Mouse (Mus musculus): Measurements from ENCODE around the gene Rpl18a. TPM values are rescaled to one million over a fixed set of nuclear protein-coding genes. Genes with fewer than 3 reads are reported as not detected.

Rpl18a gene
- polyA plus RNA-seq, 1 experiment from 2014 or later, result 5,375 TPM

DNA sequence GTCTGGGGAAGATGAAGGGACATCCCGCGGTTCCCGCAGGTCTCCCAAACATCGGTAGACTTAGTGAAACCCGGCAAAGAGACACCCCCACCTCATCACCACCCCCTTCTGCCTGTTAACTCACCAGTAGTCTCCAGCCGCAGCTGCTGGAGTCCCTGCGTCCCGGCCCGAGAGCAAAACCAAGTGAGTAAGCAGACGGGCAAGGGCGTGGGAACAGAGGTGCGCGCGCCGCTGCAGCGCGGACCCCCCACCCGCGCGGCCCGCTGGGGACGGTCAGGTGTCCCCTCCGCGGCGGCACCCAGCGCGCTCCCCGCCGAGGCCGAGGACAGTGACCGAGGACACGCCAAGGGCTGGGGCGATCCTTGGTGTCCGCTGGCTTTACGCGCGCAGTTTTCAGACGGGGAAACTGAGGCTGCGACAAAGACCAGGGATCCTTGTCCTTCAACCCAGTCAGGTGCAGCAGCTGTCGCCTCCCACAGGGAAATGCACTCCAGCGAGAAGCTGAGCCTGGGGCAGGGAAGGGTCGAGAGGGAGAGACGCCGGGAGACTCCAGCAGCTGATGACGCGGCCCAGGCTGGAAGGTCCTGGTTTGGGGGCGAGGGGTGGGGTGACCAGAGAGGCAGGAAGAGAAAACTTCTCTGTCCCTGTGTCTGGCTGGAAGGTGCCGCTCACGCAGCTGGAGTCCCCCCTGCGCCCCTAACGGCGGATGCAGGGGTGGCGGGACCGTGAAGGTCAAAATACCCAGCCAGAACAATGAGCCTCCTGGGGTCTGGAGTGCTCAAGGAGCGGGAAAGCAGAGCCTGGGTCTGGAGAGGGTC, 34.2 kb downstream of the Rpl18a start, which contains the start of gene Kcnn1:
Kcnn1 (minus strand) TSS at position 435 of the 818 bp plus-strand sequence.
- no peak for ATAC-seq (ENCODE audit: low FRiP score, low TSS enrichment)
- Histone ChIP-seq H3K27me3 (ENCODE audit: control insufficient read depth, insufficient read depth, low read length) (peaks cover 34% of the 10 kb centered on the region), H3K4me2 (replicated peaks; ENCODE audit: low read depth, low read length) (peak within 1 kb of the TSS; percentile 83), H3K36me3 (ENCODE audit: control insufficient read depth, insufficient read depth, low read length) (peaks cover 5% of the 10 kb centered on the region; the same call in 1 of the 2 replicates), H3K9ac (ENCODE audit: low read depth, low read length) (peak within 1 kb of the TSS; percentile 63), H3K27ac (ENCODE audit: low read depth, low read length) (no peak within 1 kb of the TSS), H3K9me3 (ENCODE audit: control insufficient read depth, low read length) (no peaks in the 10 kb centered on the region), H3K4me1 (ENCODE audit: control insufficient read depth, insufficient read depth, low read length) (peaks cover 34% of the 10 kb centered on the region), H3K4me3 (ENCODE audit: low read length) (peak within 1 kb of the TSS; percentile 49)
- under 1% methylated on average over 55 of the region's 55 CpGs for WGBS

DNA sequence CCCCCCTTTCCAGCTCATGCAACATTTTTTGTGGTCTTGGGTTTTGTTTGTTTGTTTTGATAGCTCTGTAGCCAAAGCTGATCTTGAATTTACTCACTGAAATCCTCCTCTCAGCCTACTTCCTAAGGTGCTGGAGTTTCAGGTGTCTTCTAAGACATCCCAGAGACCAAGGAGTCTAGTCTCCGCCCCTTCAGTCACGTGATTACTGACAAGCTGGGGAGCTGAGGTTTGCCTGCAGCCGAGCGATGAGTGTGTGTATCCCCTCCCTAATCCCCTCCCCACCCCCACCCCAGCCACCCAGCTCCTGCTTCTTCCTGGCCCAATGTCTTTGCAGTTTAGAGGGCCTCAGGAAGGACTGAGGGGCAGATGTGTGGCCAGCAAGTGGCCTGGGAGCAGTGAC, 39.7 kb downstream of the Rpl18a start:
- ATAC-seq (ENCODE audit: low FRiP score, low TSS enrichment), result no peak
- peaks cover 13% of the 10 kb centered on the region for H3K27me3 ChIP-seq (ENCODE audit: control insufficient read depth, insufficient read depth, low read length)
- no peak overlapping the region for H3K4me3 ChIP-seq (ENCODE audit: low read length)
- H3K9me3 ChIP-seq (ENCODE audit: control insufficient read depth, low read length), result no peaks in the 10 kb centered on the region
- H3K4me1 ChIP-seq (ENCODE audit: control insufficient read depth, insufficient read depth, low read length), result peaks cover 10% of the 10 kb centered on the region
- no peaks in the 10 kb centered on the region for H3K36me3 ChIP-seq (ENCODE audit: control insufficient read depth, insufficient read depth, low read length)
- H3K9ac ChIP-seq (ENCODE audit: low read depth, low read length), result no peak overlapping the region
- H3K4me2 ChIP-seq (replicated peaks; ENCODE audit: low read depth, low read length), result no peak overlapping the region
- H3K27ac ChIP-seq (ENCODE audit: low read depth, low read length), result no peak overlapping the region
- WGBS, result 16% methylated on average over 4 of the region's 4 CpGs

DNA sequence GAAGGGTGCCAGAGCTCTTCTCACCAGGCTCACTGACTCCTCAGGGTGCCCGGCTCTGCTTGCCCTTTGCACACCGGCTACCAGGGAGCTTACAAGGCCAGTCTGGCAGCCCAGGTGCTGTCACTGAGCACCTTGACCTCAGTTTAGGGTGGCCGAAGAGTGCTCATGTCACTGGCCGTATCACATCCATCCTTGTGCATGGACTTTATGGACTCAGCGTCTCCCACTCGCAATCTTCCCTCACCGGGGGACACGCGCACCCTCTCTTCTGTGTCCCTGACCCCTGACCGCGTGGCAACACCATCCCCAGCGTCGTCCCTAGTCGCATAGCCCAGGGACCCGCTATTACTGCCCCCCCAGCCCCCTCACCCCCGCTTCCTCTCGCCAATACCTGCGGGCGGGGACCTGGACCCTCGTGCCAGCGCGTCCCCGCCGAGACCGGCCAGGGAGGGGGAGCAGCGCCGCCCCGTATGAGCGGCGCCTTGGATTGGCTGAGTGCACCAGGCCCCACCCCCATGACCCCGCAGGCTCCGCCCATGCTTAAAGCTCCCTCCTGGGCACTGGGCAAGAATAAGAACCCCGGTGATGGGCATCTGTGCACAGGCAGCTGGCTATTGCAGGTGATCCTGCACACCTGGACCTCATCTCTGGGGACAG, 40.5 kb downstream of the Rpl18a start:
- 6% methylated on average over 33 of the region's 33 CpGs for WGBS
- H3K4me2 ChIP-seq (replicated peaks; ENCODE audit: low read depth, low read length), result peak overlapping the region; percentile 85
- no peak overlapping the region for H3K27ac ChIP-seq (ENCODE audit: low read depth, low read length)
- H3K9ac ChIP-seq (ENCODE audit: low read depth, low read length), result peak overlapping the region; percentile 51
- peak overlapping the region; percentile 43 for H3K4me3 ChIP-seq (ENCODE audit: low read length)
- no peaks in the 10 kb centered on the region for H3K9me3 ChIP-seq (ENCODE audit: control insufficient read depth, low read length)
- ATAC-seq (ENCODE audit: low FRiP score, low TSS enrichment), result peak; percentile 71
- H3K4me1 ChIP-seq (ENCODE audit: control insufficient read depth, insufficient read depth, low read length), result peaks cover 8% of the 10 kb centered on the region
- no peaks in the 10 kb centered on the region for H3K36me3 ChIP-seq (ENCODE audit: control insufficient read depth, insufficient read depth, low read length)
- H3K27me3 ChIP-seq (ENCODE audit: control insufficient read depth, insufficient read depth, low read length), result peaks cover 4% of the 10 kb centered on the region; the same call in 1 of the 2 replicates

DNA sequence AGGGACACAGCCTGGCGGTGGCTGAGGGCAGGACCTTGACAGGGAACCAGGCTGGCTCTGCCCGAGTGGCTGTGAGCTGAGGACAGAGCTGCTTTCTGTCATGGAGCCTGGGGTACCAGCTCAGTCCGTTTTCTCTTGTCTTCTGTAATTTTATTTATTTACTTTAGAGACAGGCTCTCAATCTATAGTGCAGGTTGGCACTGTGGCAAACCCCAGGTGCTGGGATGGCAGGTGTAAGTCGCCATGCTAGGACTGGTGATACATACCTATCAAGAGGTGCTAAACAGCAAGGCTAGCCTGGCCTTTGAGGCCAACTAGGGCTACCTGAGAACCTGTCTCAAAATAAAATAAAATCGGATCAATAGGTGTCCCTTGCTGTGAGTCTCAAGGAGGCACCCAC, 41.2 kb downstream of the Rpl18a start:
- WGBS, result 64% methylated on average over 5 of the region's 5 CpGs
- Histone ChIP-seq H3K9ac (ENCODE audit: low read depth, low read length) (no peak overlapping the region), H3K4me1 (ENCODE audit: control insufficient read depth, insufficient read depth, low read length) (peaks cover 8% of the 10 kb centered on the region), H3K27ac (ENCODE audit: low read depth, low read length) (no peak overlapping the region), H3K36me3 (ENCODE audit: control insufficient read depth, insufficient read depth, low read length) (no peaks in the 10 kb centered on the region), H3K4me2 (replicated peaks; ENCODE audit: low read depth, low read length) (no peak overlapping the region), H3K4me3 (ENCODE audit: low read length) (no peak overlapping the region), H3K9me3 (ENCODE audit: control insufficient read depth, low read length) (no peaks in the 10 kb centered on the region), H3K27me3 (ENCODE audit: control insufficient read depth, insufficient read depth, low read length) (no peaks in the 10 kb centered on the region)
- no peak for ATAC-seq (ENCODE audit: low FRiP score, low TSS enrichment)

DNA sequence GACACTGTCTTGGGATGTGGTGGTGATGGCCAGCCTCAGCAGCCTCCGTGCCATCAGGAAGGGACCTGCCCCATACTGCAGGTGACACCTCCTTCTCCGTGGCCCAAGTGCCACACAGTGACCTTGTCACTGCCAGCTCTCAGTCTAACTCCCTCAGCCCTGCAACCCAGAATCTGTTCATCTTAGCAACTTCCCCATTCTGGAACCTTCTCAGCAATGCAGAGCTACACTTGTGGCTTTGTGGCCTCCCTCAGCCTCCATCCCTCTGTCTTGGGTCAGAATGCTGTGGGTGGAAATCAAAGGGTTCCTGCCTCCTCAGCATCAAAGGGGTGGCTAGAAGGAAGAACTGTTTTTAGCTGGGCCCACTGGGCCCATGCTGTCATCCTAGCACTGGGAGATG, 43.3 kb downstream of the Rpl18a start:
- 88% methylated on average over 2 of the region's 2 CpGs for WGBS
- H3K4me1 ChIP-seq (ENCODE audit: control insufficient read depth, insufficient read depth, low read length), result peaks cover 8% of the 10 kb centered on the region
- H3K27me3 ChIP-seq (ENCODE audit: control insufficient read depth, insufficient read depth, low read length), result no peaks in the 10 kb centered on the region
- no peaks in the 10 kb centered on the region for H3K36me3 ChIP-seq (ENCODE audit: control insufficient read depth, insufficient read depth, low read length)
- H3K4me2 ChIP-seq (replicated peaks; ENCODE audit: low read depth, low read length), result no peak overlapping the region
- H3K9ac ChIP-seq (ENCODE audit: low read depth, low read length), result no peak overlapping the region
- no peak overlapping the region for H3K4me3 ChIP-seq (ENCODE audit: low read length)
- no peaks in the 10 kb centered on the region for H3K9me3 ChIP-seq (ENCODE audit: control insufficient read depth, low read length)
- ATAC-seq (ENCODE audit: low FRiP score, low TSS enrichment), result no peak
- no peak overlapping the region for H3K27ac ChIP-seq (ENCODE audit: low read depth, low read length)

DNA sequence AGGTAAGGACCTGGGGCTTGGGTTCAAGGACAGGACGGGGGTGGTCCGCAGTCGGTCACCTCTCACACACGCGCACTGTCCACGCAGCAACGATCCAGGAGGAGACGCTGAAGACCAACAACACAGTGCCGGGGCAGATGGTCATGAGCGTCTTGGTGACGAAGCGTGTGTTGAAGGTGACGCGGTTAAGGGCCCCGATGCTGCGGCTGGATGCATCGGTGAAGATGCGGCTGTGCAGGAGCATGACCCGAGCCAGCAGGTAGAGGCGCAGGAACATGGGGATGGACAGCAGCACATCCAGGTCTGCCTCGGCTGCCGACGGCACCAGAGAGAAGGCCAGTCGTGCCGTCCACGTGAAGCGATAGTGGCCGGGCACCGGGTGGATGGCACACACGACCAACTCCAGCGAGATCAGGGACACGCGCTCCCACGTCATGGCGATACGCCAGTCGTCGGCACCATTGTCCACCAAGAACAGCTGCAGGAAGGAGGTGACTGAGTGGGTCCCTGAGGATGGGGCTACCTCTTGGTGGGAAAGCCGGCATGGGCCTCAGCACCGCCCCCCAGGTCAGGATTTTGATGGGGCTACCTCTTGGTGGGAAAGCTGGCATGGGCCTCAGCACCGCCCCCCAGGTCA, 44.5 kb downstream of the Rpl18a start:
- no peaks in the 10 kb centered on the region for H3K36me3 ChIP-seq (ENCODE audit: control insufficient read depth, insufficient read depth, low read length)
- ATAC-seq (ENCODE audit: low FRiP score, low TSS enrichment), result no peak
- no peaks in the 10 kb centered on the region for H3K9me3 ChIP-seq (ENCODE audit: control insufficient read depth, low read length)
- H3K9ac ChIP-seq (ENCODE audit: low read depth, low read length), result no peak overlapping the region
- peaks cover 4% of the 10 kb centered on the region; the same call in 1 of the 2 replicates for H3K4me1 ChIP-seq (ENCODE audit: control insufficient read depth, insufficient read depth, low read length)
- no peaks in the 10 kb centered on the region for H3K27me3 ChIP-seq (ENCODE audit: control insufficient read depth, insufficient read depth, low read length)
- H3K4me3 ChIP-seq (ENCODE audit: low read length), result no peak overlapping the region
- WGBS, result 90% methylated on average over 41 of the region's 41 CpGs
- no peak overlapping the region for H3K4me2 ChIP-seq (replicated peaks; ENCODE audit: low read depth, low read length)
- H3K27ac ChIP-seq (ENCODE audit: low read depth, low read length), result no peak overlapping the region

DNA sequence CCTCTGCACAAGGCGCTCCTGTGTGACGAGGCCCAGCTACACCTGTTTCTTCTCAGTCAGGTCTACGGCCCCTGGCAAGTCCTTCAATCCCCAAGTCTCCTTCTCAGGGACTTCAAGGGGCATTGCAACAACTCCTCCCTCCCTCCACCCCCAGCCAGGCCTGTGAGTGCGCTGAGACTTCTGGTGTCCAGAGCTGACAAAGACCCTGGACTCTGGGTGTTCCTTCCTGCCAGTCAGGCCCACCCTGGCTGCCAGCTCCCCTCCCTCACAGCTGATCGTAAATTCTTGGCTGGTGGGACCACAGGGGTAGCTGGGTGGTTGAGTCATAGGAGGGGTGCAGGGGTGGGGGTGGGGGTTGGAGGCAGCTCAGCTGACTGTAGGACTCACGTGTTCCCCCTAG, 45.4 kb downstream of the Rpl18a start:
- 38% methylated on average over 6 of the region's 6 CpGs for WGBS
- no peak; the same call in 1 of the 2 replicates for ATAC-seq (ENCODE audit: low FRiP score, low TSS enrichment)

DNA sequence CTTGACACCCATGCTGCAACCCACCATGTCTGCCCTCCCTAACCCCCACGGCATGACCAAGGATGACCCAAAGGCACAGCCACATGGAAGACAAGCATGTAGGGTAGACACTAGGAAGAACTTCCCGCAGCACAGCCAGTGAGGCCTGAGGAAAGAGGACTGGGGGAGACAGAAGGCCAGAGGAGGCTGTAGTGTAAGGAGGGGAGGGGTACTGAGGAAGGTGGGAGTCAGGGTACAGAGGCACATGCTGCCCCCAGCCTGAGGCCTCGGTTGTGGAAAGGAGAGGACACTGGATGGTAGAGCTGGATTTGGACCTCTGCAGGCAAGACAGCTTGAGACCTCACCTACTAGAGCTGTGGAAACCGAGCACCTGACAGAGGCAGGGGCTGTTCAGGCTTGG, 46.3 kb downstream of the Rpl18a start:
- H3K27me3 ChIP-seq (ENCODE audit: control insufficient read depth, insufficient read depth, low read length), result no peaks in the 10 kb centered on the region
- 75% methylated on average over 4 of the region's 4 CpGs for WGBS
- no peak overlapping the region for H3K9ac ChIP-seq (ENCODE audit: low read depth, low read length)
- no peaks in the 10 kb centered on the region for H3K9me3 ChIP-seq (ENCODE audit: control insufficient read depth, low read length)
- no peak for ATAC-seq (ENCODE audit: low FRiP score, low TSS enrichment)
- no peak overlapping the region for H3K4me3 ChIP-seq (ENCODE audit: low read length)
- H3K36me3 ChIP-seq (ENCODE audit: control insufficient read depth, insufficient read depth, low read length), result no peaks in the 10 kb centered on the region
- H3K27ac ChIP-seq (ENCODE audit: low read depth, low read length), result no peak overlapping the region
- no peaks in the 10 kb centered on the region for H3K4me1 ChIP-seq (ENCODE audit: control insufficient read depth, insufficient read depth, low read length)
- no peak overlapping the region for H3K4me2 ChIP-seq (replicated peaks; ENCODE audit: low read depth, low read length)

More for the DNA sequence above, 45.4 kb downstream of the Rpl18a start:
- Histone ChIP-seq H3K4me3 (ENCODE audit: low read length) (no peak overlapping the region), H3K27ac (ENCODE audit: low read depth, low read length) (no peak overlapping the region), H3K4me2 (replicated peaks; ENCODE audit: low read depth, low read length) (no peak overlapping the region), H3K4me1 (ENCODE audit: control insufficient read depth, insufficient read depth, low read length) (peaks cover under 1% of the 10 kb centered on the region; the same call in 1 of the 2 replicates), H3K9ac (ENCODE audit: low read depth, low read length) (no peak overlapping the region), H3K36me3 (ENCODE audit: control insufficient read depth, insufficient read depth, low read length) (no peaks in the 10 kb centered on the region), H3K27me3 (ENCODE audit: control insufficient read depth, insufficient read depth, low read length) (no peaks in the 10 kb centered on the region), H3K9me3 (ENCODE audit: control insufficient read depth, low read length) (no peaks in the 10 kb centered on the region)
